Mouse (Mus musculus) small intestine, adult 2 months (tissue): ENCODE data around the gene Krtap7-1.

ENCODE experiments used
- CTCF ChIP-seq: fragments of 200-500 bp; IDR thresholded peaks from 2 replicates; pipeline ENCODE4 v1.5.1; 2012; ENCODE audit warnings: low read depth, mild to moderate bottlenecking, control low read depth, inconsistent platforms, low read length, moderate library complexity, mixed read lengths; ENCODE audit not compliant: insufficient replicate concordance, insufficient read length; ENCODE audit errors: extremely low read depth
- POLR2A ChIP-seq: fragments of 200-500 bp; IDR thresholded peaks from 2 replicates; pipeline ENCODE4 v1.6.1; 2012; ENCODE audit warnings: low read depth, mild to moderate bottlenecking, control low read depth, inconsistent platforms, low read length, moderate library complexity

- no peak for TF ChIP-seq POLR2A
- no peak for TF ChIP-seq CTCF
Observed at GRCm38 (mm10) chr16:89520091-89520490, 12.0 kb upstream of the Krtap7-1 start.
